Comparison of ENCODE assay signal across 7 mouse cellular contexts in the genomic region with DNA sequence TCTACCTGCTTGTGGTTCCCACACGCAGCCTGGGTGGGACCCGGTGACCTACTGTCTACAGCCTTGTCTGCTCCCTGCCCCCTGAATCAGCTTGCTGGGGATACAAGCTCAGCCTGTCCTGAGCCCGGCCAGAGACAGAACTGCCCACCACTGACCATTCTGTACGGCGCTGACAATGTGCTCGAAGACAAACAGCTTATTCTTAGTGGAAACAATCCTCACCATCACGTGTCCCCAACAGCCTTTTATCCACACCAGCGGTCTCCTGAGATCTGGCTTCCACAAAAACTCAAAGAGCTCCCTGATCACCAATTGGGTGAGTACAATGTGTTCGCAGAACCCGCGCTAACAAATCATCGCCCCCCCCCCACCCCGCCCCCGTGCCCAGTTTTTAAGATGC. TPM values are rescaled to one million over a fixed set of nuclear protein-coding genes. Genes with fewer than 3 reads are reported as not detected.
A peak's percentile ranks its signal among the peaks of the same experiment; 100 is the strongest.
DNase-seq lines count a peak whose midpoint lies in the region; ATAC-seq and TF ChIP-seq lines count a peak whose summit lies in the region.

No protein-coding gene starts in this region.

- no peaks in the 10 kb centered on the region for H3K9me3 ChIP-seq in lung, embryonic 14.5 days (ENCODE audit: low read depth, low read length)
- no peaks in the 10 kb centered on the region for H3K9me3 ChIP-seq in forebrain, embryonic 13.5 days (replicated peaks)
- no peaks in the 10 kb centered on the region for H3K9me3 ChIP-seq in liver, embryonic 14.5 days (ENCODE audit: control insufficient read depth, low read length)

- H3K27me3 ChIP-seq in lung, embryonic 14.5 days (ENCODE audit: insufficient read depth, low read length) = peaks cover 29% of the 10 kb centered on the region
- peaks cover 37% of the 10 kb centered on the region for H3K27me3 ChIP-seq in forebrain, embryonic 13.5 days
- no peaks in the 10 kb centered on the region; the same call in 1 of the 2 replicates for H3K27me3 ChIP-seq in liver, embryonic 14.5 days (ENCODE audit: control insufficient read depth, insufficient read depth, low read length)

- no peak for TF ChIP-seq CTCF in lung, embryonic 14.5 days (IDR thresholded peaks at IDR 0.05; ENCODE audit: low read depth)
- TF ChIP-seq CTCF in liver, embryonic 14.5 days (IDR thresholded peaks at IDR 0.05; ENCODE audit: low read depth) = no peak

- no peak overlapping the region for H3K9ac ChIP-seq in lung, embryonic 14.5 days
- H3K9ac ChIP-seq in forebrain, embryonic 13.5 days = no peak overlapping the region
- peak overlapping the region; percentile 13; the same call in 1 of the 2 replicates for H3K9ac ChIP-seq in liver, embryonic 14.5 days (replicated peaks)

- ATAC-seq in lung, embryonic 14.5 days (ENCODE audit: insufficient read depth) = no peak
- ATAC-seq in forebrain, embryonic 13.5 days = no peak
- ATAC-seq in liver, embryonic 14.5 days (ENCODE audit: insufficient read depth) = no peak

- no peak overlapping the region for H3K27ac ChIP-seq in lung, embryonic 14.5 days (ENCODE audit: low read depth)
- no peak overlapping the region for H3K27ac ChIP-seq in forebrain, embryonic 13.5 days
- no peak overlapping the region for H3K27ac ChIP-seq in liver, embryonic 14.5 days

- 39% methylated on average over 14 of the region's 14 CpGs for WGBS in lung, embryonic 14.5 days
- 8% methylated on average over 14 of the region's 14 CpGs for WGBS in forebrain, embryonic 13.5 days
- 59% methylated on average over 14 of the region's 14 CpGs for WGBS in liver, embryonic 14.5 days (ENCODE audit: insufficient replicate concordance)

- H3K4me1 ChIP-seq in lung, embryonic 14.5 days (ENCODE audit: insufficient read depth) = 0 out of 2 replicates have a peak, but pooled peaks cover 3% of the 10 kb centered on the region
- H3K4me1 ChIP-seq in forebrain, embryonic 13.5 days = peaks cover 26% of the 10 kb centered on the region
- peaks cover 10 to 17% of the 10 kb centered on the region in 2 experiments for H3K4me1 ChIP-seq in liver, embryonic 14.5 days (replicated peaks; ENCODE audit: control insufficient read depth in 2 of 2, insufficient read depth in 2 of 2, low read length in 1 of 2)

- no peak overlapping the region for H3K4me3 ChIP-seq in lung, embryonic 14.5 days (ENCODE audit: low read depth, low read length)
- no peak overlapping the region for H3K4me3 ChIP-seq in forebrain, embryonic 13.5 days
- no peak overlapping the region for H3K4me3 ChIP-seq in liver, embryonic 14.5 days (ENCODE audit: insufficient read depth in 1 of 2, low read depth in 2 of 2, low read length in 2 of 2)

- no peak for DNase-seq in lung, embryonic 14.5 days
- DNase-seq in lung, postnatal 25 days (ENCODE audit: low spot score) = no peak
- DNase-seq in liver, embryonic 14.5 days (ENCODE audit: low read depth in 3 of 3, low spot score in 3 of 3) = no peak
- peak; percentile 70 for DNase-seq in retina, postnatal 1 day
- no peak for DNase-seq in gastrocnemius, postnatal 25 days
- DNase-seq in adrenal gland, adult (ENCODE audit: inconsistent age in 2 of 2, low spot score in 1 of 2) = no peak

- no peaks in the 10 kb centered on the region for H3K36me3 ChIP-seq in lung, embryonic 14.5 days (ENCODE audit: insufficient read depth)
- H3K36me3 ChIP-seq in forebrain, embryonic 13.5 days (ENCODE audit: poor library complexity, severe bottlenecking) = no peaks in the 10 kb centered on the region
- H3K36me3 ChIP-seq in liver, embryonic 14.5 days (replicated peaks; ENCODE audit: control insufficient read depth, insufficient read depth, low read depth) = no peaks in the 10 kb centered on the region; the same call in 1 of the 2 replicates

- TF ChIP-seq EP300 in liver, embryonic 14.5 days (IDR thresholded peaks at IDR 0.05; ENCODE audit: low read depth) = no peak

- peak overlapping the region; percentile 100 for H3K4me2 ChIP-seq in lung, embryonic 14.5 days
- peak overlapping the region; percentile 100 for H3K4me2 ChIP-seq in forebrain, embryonic 13.5 days
- H3K4me2 ChIP-seq in liver, embryonic 14.5 days (ENCODE audit: low read depth) = peak overlapping the region; percentile 100

RNA-seq across cellular contexts. Expression of a gene that starts 2.6 kb away (rescaled TPM):
- 3.6 and 3.8 TPM in 2 replicates for polyA plus RNA-seq in lung, embryonic 14.5 days (2014; fragmentation: Nextera tagmentation; extraction: Ambion mirVana)
- polyA plus RNA-seq in forebrain, embryonic 13.5 days (2015; fragmentation: Nextera tagmentation; extraction: Ambion mirVana) = 1.5 and 2.5 TPM in 2 replicates
- 13.2 and 17.3 TPM in 2 replicates for polyA plus RNA-seq in liver, embryonic 14.5 days (2012; rRNA removed)
- polyA plus RNA-seq in liver, embryonic 14.5 days (2014; fragmentation: Nextera tagmentation; extraction: Ambion mirVana) = 24.1 and 27.5 TPM in 2 replicates
- total RNA-seq in gastrocnemius, postnatal 25 days (2021) = 10 to 100 TPM in 1 of 2 experiments, 1 to 10 TPM in 1; 9.9 to 13.8 TPM
